Mouse (Mus musculus) lung, postnatal 36 days (tissue): ENCODE measurements around the gene 4930407I10Rik.

Experiments
- DNase-seq: peaks from one replicate; pipeline ENCODE4 v3.0.0; 2022; ENCODE audit warnings: mixed read lengths

The 4930407I10Rik gene

DNA sequence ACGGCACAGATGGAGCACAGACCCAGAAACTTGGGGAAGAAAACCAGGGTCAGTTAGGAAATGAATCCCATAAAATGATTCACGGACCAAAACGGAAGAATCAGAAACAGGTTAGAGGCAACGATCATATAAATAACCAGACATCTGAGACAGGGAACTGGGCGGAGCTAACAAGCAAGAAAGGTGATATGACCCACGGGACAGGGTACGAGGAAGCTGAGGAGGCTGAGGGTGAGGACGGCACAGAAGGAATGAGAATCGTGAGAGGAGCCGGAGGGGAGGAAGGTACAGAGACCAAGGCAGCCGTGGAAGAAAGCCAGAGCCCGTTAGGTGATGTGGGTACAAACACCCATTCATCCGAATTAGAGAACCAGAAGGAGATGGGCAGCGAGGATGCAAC lies 5.0 kb downstream of the 4930407I10Rik start:
- DNase-seq, result no peak

DNA sequence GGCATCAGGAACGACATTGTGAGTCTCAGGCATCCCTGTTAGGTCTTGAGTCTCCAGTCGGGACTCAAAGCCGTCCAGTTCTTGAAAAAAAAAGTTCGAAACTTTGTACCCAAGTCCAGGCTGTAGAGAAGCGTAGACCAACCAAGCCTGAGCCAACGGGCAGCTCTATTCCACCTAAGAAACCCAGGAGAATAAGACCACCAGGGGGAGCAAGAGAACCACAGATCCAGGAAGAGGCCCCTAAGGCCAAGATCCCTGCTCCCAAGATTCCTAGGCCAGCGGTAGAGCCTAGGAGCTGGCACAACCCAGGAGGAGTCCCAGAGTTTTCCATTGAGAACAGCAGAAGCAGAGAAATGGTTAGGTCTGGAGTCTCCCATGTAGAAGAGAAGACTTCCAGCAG lies 6.6 kb downstream of the 4930407I10Rik start:
- DNase-seq, result peak; percentile 94

DNA sequence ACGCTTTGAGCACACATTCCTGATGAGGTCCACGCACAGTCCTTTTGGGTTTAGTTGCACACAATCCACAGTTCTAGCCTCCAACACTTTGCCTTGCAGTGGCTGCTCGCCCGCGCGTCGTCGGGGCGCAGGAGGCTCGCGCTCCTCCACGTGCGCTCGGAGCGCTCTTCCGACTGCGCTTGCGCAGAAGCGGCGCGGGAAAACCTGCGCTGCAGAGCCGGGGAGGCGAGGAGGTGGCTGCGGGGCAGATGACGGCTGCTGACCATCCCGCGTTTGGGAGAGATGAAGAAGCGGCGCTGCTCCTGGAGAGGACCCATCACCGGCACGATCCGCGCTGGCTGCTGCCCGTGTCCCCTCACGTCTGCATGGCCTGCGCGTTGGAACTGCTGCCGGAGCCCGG lies 10.9 kb downstream of the 4930407I10Rik start, which contains the start of gene Mei1:
TSS of gene Mei1 (plus strand) at position 99 of the 400 bp plus-strand sequence.
- DNase-seq, result no peak

DNA sequence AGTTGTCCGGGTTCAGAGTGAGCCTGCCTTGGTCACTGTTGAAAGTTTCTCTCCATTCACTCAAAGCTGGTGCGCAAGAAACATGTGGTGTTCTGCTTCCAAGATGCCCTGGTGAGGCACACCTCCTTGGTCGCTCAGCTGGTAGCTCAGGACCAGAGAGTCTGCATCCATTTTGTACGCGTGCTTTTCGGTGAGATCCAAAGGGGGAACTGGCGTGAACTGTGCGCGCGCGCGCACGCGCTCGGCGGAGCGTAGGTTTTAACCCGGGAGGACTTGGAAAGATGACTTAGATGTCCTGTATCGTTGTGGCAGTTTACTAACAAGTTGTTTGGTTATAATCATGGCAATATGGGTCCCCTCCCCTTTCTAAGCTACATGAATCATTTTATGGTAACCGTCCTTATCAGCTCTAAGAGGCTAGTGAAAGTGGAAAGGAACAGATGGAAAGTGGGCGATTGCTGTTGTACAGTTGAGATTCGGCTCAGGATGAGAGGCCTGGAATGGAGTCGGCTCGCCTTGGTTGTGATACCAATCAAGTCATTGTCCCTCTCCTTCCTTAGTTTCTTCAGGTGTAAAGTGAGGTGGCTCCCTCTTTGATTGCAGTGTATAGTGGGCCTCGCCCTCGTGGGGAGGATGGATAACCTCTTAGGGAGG lies 13.0 kb downstream of the 4930407I10Rik start:
- DNase-seq, result no peak

DNA sequence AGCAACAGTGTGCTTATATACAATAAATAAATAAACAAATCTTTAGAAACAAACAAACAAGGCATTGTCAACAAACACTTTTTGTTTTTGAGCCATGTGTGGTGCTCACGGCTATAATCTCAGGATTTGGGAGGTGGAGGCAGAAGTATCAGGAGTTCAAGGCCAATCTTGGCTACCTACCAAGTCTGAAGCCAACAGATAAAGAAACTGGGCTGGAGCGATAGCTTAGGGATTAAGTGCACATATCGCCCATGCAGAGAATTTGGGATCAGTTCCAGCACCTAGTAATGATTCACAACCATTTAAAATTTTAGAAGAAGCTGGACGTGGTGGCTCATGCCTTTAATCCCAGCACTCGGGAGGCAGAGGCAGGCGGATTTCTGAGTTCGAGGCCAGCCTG lies 14.5 kb downstream of the 4930407I10Rik start:
- no peak for DNase-seq

DNA sequence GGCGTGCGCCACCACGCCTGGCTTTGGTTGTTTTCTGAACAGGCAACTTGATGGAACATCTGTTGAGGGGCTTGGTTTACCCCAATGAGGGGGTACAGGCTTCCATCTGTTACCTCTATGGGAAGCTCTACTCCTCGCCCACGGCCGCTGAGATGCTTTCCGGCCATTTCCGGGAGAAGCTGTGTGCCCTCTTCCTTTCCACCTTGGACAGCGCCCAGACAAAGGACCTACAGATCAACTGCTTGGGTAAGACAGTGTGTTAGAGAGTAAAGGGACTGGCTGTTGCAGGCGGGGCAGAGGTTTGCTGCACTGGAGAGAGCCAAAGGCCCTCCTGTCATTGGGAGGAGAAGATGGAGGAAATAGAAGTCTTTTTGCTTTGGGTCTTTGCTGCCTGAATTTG lies 20.9 kb downstream of the 4930407I10Rik start:
- no peak for DNase-seq

DNA sequence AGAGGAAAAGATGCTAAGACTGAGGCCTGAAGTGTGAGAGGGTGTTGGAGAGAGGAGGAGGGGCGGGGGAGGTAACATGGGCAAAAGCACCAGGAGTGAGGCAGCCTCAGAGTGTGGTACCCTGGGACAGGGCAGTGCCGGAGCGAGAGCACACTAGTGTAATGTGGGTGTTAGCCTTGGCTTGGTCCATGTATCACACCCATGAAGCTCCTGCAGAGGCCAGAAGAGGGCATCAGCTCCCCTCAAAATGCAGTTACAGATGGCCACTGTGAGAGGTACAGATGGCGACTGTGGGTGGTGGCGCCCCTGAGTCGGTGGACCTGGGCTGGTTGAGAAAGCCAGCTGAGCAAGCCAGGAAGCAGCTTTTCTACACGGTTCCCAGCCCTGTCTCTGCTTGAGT lies 22.2 kb downstream of the 4930407I10Rik start:
- peak; percentile 24 for DNase-seq

DNA sequence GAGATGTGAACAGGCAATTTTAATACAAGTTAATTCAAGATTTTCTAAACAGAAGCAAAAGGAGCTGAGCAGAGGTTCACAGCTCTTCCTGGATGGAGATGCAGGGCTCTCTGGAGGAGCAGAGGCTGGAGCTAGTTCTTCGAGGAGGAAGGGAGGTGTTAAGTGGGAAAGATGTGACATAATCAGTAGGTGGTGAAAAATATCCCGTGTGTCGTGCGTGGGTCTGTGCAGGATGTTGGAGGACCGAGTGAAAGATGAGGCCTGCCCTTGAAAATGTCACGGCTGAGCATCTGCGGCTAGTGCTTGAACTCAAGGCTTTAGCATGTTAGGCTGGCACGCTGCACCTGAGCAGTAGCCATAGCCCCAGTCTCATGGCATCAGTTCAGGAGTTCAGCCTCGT lies 26.7 kb downstream of the 4930407I10Rik start:
- no peak for DNase-seq

DNA sequence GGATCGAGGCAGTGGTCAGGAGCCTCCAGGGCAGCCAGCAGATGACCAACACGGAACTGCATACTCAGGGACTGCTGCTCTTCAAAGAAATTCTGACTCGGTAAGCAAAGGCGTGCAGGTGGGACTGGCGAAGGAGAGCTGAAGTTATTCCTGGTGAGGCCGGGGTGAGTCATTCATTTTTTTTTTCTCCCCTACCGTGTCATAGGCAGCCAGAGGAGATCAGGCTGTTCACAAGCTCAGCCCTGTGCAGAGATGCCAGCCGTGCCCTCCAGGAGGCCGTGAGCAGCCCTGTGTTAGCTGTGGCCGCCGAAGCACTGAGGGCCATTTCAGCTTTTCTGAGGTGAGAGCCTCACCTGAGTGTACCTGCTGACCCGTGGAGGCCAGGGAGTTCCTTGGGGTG lies 27.2 kb downstream of the 4930407I10Rik start:
- no peak for DNase-seq

DNA sequence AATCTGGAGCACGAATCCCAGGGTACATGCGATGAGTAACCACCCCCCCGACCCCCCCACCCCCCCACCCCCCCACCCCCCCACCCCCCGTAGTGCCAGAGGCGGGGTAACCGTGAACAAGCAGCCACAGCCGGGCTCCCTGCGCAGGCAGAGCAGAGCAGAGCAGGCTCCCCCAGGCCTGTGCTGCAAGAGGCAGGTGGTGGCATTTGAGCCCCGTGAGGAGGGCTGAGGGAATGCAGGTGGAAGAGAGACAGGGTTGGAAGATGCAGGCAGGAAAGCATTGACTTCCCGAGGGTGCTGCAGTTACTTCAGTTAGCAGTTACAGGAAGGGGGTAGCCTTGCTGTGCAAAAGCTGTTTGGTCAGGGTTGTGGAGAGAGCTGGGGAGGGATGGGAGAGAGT lies 28.3 kb downstream of the 4930407I10Rik start:
- no peak for DNase-seq

DNA sequence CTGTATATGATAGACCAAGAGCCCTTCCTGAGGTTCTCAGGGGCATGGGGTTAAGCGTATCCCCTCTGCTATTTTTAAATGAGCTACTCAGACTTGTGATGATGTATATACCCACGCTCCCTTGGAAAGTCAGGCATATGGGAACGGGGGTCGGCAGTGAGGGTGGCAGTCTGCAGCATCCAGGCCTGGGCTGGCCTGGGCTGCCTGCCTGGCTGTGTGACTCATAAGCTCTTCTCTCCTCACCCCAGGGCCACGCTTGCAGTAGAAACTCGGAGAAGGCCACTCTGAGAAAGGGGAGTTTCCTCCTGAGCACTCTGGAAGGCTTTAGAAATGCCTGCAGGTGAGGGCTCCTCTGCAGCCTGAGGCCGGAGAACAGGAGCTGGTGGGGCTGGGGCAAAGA lies 32.1 kb downstream of the 4930407I10Rik start:
- DNase-seq, result no peak

DNA sequence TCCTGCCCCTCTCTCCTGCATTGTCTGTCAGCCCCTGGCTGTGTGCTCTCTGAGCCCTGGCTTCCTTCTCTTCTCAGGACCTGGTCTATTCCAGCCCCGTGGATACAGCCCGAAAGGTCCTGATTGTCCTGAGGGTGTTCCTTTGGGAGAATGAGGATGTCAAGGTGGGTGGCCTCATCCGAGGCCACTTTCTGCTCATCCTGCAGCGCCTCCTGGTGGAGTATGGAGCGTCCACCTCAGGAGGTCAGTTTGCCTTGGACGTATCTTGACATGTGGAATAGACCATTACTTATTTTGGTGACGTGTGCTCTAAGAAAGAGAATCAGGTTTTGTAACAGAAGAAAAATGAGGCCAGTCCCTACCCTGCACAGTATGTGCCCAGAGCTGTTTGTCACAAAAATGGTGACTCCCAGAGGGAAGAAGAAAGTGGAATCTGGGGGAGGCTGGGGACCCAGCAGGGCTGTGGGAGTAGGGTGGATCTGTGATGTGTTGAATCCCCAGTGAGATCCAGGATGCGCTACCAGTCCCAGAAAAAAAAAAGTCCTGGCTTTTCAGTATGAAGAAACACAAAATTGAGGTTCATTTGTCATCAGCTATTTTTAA lies 48.1 kb downstream of the 4930407I10Rik start:
- DNase-seq, result peak; percentile 58
